Mouse (Mus musculus): ENCODE results near the gene 4930556J24Rik.

DNA sequence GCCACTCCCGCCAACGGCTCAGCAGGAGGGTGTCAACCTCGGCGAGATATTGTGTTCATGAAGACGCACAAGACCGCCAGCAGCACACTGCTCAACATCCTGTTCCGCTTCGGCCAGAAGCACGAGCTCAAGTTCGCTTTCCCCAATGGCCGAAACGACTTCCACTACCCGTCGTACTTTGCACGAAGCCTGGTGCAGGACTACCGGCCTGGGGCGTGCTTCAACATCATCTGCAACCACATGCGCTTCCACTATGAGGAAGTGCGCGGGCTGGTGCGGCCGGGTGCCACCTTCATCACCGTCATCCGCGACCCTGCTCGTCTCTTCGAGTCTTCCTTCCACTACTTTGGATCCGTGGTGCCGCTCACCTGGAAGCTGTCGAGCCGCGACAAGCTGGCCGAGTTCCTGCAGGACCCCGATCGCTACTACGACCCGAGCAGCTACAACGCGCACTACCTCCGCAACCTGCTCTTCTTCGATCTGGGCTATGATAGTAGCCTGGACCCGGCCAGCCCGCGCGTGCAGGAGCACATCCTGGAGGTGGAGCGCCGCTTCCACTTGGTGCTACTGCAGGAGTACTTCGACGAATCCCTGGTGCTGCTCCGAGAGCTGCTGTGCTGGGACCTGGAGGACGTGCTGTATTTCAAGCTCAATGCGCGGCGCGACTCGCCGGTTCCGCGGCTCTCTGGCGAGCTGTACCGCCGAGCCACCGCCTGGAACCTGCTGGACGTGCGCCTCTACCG lies 21.6 kb upstream of the 4930556J24Rik start:
- TF ChIP-seq CTCF (IDR thresholded peaks at IDR 0.05; ENCODE audit: borderline replicate concordance, control insufficient read depth, extremely low read depth, insufficient read depth, low read length, poor library complexity) = no peak
- no peak for TF ChIP-seq POLR2A (IDR thresholded peaks at IDR 0.05; ENCODE audit: control insufficient read depth, extremely low read depth, insufficient read depth, low read length, poor library complexity)

All from thymus, adult 2 months (tissue).